Mouse (Mus musculus) CD4-positive, CD25-positive, alpha-beta regulatory T cell, adult 2 months (primary cell): Measurements from ENCODE around the gene Als2cr12.
"Not testable (repeated sequence)": the region's sequence is repeated elsewhere in the genome, so short reads cannot be mapped to it uniquely, and the experiment has no call there.

ENCODE experiments used
- DNase-seq: peaks from one replicate; pipeline ENCODE4 v3.0.0-alpha.2; 2012; ENCODE audit warnings: low read depth, low spot score

Als2cr12 gene

GRCm38 (mm10) chr1:58719356-58719945 lies 23.7 kb upstream of the Als2cr12 start:
- peak; percentile 42 for DNase-seq

DNA sequence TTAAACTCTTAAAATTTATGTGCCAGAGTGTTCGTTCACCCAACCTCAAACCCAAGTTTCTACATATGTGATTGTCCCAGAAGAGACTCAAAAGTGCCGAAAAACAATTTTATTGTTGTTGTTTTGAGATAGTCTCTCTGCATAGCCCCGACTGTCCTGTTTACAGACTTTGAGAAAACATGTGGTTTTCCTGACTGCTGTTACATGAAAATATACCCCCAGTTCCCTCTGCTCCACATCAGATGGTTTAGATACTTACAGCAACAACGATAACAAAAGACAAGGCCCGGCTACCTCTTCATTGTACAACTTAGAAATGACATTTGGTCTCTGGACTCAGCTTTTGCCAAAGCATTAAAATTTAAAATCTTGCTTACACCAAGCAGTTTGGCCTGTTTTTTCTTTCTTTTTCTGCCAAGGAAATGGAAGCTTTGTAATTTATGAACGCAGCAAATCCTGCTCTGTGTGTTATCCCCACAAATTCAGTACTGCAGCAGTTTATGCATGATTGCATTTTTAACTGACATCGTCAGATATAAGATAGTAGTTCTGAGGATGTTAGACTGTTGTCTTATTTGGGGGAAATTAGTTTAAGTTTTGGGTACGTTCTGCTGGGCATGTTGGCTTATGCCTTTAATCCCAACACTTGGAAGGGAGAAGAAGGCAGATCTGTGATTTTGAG lies 21.9 kb upstream of the Als2cr12 start:
- no peak for DNase-seq

GRCm38 (mm10) chr1:58716883-58717220 lies 21.1 kb upstream of the Als2cr12 start:
- no peak for DNase-seq

GRCm38 (mm10) chr1:58716162-58716882 lies 20.5 kb upstream of the Als2cr12 start:
- DNase-seq = peak; percentile 53

DNA sequence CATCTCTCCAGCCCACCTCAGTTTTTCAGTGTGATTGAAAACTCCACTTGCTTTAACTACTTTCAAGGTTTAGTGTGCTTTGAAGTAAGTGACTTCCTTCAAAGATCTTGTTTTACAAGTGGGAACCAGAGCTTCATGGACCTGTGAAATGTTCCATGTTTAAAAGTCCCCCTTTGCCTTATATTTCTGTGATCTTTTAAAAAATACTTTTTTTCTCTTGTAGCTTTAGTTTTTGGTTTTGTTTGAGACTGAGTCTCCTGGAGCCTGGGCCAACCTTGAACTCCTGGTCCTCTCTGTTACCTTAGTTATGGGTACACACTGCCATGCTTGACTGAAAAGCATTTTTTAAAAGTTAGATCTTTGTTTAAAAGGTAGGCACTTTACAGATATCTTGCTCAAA lies 19.7 kb upstream of the Als2cr12 start:
- peak; percentile 22 for DNase-seq

DNA sequence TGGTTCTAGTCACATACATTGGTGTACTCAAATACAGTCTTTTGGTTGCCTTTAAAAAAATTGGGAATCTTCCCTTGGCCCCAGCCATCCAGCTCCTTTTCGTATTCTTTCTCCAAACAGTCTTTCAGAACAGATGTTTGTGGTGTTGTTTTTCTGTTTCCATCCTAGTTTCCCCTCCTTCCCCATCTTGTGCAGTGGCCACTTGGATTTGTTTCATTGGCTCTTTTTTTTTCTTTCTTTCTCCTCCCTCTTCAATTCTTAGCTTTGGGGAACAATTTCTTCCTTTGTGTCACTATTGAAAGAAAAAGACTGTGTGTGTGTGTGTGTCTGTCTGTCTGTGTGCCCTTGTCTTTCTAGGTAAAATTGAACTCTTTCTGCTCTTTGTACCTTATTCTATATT lies 18.6 kb upstream of the Als2cr12 start:
- DNase-seq = no peak

DNA sequence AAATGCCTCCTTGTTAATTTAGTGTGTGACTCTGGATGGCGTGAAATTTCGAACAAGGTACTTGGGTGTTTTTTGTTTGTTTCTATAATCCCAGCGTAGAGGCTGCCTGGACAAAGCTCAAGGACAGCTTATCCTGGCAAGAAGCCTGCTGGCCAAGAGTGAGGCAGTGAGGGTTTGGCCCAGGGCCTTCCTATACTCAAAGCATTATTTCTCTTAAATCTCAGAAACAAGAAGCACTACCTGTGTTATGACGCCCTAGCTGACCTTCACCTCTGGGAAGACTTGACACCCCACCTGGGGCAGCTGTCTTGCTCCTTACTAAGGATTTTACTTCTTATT lies 18.1 kb upstream of the Als2cr12 start:
- DNase-seq = no peak

GRCm38 (mm10) chr1:58713081-58713892 lies 17.5 kb upstream of the Als2cr12 start:
- peak; percentile 66 for DNase-seq

DNA sequence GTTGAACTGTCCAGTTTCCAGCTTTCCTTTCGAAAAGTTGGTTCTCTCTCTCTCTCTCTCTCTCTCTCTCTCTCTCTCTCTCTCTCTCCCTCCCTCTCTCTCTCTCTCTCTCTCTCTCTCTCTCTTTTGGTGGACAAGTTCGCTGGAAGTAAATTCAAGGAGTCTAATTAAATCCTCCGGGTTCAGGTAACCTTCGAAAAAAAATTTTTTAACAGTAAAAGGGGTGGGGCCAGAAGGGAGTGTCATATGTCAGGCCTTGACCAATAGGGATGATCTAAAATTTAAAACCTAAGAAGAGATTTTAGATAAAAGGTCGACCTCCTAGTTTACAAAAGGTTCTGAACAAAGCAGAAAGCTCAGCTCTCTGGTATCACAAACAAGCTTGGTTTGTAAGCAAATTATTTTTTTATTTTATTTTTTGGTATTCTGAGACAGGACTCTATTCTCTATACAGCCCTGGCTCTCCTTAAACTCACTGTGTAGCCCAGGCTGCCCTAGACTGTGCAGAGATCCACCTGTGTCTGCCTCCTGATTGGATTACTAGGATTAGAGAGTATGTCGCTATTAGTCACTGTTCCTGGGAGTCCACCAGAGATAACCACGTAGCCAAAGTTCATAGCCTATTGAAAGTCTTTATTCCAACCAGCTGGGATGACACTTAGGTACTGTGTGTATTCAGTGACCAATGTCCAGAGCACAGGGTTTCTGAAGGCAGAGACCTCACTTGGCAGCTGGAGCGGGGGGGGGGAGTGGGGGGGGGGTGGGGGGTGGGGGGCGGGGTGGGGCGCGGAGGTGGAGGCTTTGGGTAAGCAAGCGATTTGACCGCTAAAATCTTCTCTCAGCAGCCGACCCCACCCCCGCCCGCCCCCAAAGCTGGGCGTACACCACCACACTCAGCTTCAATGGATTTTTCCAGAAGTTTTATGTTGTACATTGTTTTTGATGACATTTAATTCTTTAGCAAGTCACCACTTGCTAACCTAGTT lies 16.6 kb upstream of the Als2cr12 start:
- DNase-seq = peak; percentile 85

GRCm38 (mm10) chr1:58711365-58712016 lies 15.7 kb upstream of the Als2cr12 start, which contains the start of gene Cflar:
Gene Cflar, plus strand, starts transcription at chr1:58711508.
- DNase-seq = peak; percentile 82

DNA sequence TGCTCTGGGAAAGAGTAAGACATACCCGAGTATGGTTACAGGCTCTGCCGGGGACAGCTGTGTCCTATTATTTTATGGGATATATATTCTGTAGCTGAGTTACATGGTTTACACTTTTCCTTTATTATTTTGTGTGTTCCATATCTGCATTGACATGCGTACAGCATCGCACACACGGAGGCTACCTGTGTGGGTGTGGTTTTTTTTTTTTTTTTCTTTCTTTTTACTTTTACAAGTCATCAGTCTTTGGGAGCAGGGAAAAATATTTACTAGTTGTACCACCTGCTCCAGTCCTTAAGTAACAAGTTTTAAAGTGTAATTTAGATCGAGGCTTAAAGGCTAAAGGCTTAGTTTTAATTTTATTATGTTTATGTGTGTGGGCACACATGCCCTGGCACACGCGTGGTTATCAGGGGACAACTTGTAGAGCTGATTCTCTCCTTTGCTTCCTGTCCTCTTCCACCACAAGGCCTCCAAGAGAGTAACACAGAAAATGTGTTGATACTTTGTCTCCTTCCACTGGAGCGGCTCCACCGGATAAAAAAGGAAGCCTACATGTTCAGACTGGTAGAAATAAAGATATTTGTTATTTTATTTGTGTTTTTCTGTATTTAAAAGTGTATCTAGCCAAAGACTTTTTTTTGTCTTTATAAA lies 15.0 kb upstream of the Als2cr12 start:
- DNase-seq = peak; percentile 55

DNA sequence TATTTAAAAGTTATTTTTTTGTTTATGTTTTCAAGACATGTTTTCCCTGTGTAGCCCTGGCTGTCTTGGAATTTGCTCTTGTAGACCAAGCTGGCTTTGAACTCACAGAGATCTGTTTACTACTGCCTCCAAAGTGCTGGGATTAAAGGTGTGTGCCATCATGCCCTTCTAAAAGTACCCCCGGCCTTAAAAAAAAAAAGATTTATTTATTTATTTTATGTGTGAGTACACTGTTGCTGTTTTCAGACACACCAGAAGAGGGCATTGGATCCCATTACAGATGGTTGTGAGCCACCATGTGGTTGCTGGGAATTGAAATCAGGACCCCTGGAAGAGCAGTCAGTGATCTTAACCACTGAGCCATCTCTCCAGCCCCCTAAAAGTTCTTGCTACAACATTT lies 14.3 kb upstream of the Als2cr12 start:
- not testable (repeated sequence) for DNase-seq

DNA sequence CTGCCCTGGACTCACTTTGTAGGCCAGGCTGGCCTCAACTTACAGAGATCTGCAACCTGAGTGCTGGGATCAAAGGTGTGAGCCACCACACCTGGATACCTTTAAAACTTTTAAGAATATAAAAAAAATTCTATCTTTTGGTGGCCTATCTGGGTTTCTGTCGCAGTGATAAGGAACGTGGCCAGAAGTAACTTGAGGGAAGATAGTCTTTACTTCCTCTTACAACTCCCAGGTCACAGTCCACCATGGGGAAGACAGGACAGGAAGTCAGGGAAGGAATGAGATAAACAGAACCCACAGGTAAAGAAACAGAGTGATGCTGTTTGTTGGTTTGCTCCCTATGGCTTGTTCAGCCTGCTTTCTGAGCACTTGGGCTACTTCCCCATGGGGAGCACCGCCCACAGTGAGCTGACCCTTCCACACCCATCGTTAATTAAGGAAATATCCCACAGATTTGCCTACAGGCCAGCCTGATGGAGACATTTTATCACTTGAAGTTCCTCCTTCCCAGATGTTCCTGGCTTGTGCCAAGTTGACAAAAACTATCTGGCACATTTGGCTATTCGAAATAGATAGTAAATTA lies 4.9 kb upstream of the Als2cr12 start:
- DNase-seq = not testable (repeated sequence)

DNA sequence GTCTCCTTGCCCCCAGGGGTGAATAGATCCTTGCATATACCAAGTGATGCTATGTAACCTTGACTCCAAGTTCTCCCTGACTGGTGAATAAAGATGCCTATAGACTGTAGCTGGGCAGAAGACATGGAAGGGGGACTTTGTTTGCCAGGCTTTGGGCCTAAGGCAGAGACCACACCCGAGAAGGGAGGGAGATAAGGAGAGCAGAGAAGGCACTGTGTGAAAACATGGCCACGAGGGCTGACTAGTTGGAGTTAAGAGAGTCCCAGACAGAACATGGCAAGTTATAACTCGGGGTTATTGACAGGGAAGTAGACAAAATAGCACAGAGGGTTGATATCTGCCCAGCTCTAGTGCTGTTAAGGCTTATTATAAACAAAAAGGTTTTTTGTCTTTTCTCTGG lies 4.2 kb upstream of the Als2cr12 start:
- DNase-seq = no peak

- no peak for DNase-seq
Measured at GRCm38 (mm10) chr1:58698781-58699180, 3.0 kb upstream of the Als2cr12 start.

GRCm38 (mm10) chr1:58697607-58698006 lies 1.8 kb upstream of the Als2cr12 start:
- peak; percentile 70 for DNase-seq

DNA sequence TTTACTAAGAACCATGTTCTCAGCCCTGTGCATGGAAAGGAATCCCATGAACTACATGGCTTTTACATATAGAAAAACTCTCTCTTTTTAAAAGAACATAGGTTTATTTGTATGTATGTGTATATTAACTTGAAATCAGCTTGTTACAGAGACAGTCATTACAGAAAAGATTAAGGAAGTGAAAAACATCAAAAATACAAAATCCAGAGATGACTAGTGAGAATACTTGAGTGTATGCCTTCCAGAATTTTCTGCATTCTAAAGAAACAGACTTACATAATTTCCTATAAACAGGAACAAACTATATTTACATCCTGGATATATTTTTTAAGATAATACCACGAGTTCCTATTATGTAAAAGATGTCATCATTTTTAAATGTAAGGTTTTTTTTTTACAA lies 2.1 kb downstream of the Als2cr12 start:
- DNase-seq = no peak

GRCm38 (mm10) chr1:58691718-58692117 lies 4.1 kb downstream of the Als2cr12 start:
- not testable (repeated sequence) for DNase-seq

GRCm38 (mm10) chr1:58690834-58691488 lies 4.8 kb downstream of the Als2cr12 start:
- DNase-seq = not testable (repeated sequence)
